Mouse (Mus musculus): ENCODE measurements at regions not wholly inside any gene's neighbourhood (a gene's known extent, or its start where the extent isn't known, plus 50 kb on each side); places are given as distances from the start of the nearest gene placed in this dataset.

DNA sequence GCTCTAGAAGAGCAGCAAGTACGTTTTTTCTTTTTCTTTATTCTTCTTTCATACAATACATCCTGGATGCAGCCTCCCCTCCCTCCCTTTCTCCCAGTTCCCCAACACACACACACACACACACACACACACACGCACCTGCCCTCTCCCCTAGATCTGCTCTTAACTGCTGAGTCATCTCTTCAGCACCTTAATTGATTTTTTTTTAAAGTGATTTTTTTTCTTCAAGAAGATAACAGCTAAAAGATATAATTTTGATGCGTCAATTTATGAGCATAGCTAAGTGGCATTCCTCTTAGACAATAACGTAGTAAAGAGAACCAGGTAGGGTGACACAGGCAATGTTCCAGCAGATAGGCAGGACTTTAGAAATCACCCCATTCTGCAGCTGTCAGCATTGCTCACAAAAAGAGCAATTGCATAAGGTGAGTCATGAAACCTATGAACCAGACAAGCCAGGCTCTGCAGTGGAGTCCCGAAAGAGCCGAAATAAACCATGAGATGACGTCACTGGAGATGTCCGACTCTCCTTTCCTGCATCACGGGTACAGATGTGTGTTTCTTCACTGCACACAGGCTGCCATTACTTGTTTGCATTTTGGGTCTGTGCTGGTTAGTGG, 63.9 kb upstream of the Tnrc6a start:
- no peak for DNase-seq (ENCODE audit: low spot score)

DNA sequence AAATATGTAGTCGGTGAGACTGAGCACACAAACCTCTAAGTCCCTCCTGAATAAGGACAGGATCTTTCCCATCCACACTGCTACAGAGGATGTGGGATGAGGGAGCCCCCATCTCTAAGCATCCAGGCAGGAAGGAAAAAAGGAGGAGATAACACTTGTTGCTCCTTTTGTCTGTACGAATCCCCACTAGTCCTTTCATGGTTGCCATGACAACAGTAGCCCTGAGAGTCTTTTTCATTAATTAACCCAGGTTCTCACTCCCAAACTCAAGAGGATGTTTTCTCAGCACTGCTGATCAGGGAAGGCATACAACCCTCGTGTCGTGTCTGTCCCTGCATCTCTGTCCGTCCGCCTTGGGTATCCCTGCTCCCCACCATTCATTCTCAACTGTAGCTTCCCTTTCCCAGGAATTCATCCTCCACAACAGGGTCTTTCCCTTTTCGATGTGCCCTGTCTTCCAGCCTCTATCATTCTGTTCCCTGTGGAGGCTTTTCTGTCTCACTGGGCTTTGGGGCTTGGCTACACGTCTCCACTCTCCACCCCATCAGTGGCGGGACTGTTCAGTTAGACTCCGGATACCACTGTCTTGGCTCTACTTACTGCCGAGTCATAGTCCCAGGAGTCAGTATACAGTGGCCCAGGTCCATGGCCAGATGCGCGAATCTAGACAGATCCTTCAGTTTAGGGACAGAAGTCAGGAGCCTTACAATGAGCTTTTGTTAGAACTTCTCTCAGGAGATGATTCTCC, 60.2 kb upstream of the Tnrc6a start:
- DNase-seq (ENCODE audit: low spot score) = no peak

DNA sequence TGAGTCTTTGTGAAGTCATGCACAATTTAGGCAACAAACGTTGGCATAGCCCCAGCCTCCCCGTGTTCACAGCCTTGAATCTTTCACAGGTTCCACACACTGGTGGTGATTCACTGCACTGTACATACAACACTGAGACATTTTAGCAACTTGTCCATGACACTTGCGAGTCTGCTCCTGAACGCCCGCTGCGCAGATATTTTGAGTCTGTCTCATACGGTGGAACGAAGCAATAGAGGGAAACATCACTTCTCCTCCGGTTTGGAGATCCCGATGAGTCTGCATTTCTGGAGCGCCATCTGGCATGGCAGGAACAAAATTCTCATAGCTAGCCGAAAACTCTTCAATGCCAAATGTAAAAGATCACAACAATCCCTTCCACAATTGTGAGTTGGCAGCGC, 57.7 kb upstream of the Tnrc6a start:
- peak; percentile 74 for DNase-seq (ENCODE audit: low spot score)

DNA sequence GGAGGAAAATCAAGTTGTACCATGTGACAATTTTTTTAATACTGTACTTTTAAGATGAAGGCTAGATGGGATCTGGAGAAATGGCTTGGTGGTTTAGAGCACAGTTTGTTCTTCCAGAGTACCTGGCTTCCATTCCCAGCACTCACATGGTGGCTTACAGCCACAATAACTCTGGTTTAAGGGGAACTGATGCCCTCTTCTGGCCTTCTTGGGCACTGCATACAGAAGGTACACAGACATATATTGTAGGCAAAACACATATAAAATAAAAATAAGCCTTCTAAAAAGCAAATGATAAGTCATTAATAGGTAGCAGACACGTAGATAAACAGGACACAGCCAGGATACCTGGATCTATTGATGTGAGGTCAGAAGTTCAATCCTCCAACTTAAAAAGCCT, 56.3 kb upstream of the Tnrc6a start:
- DNase-seq (ENCODE audit: low spot score) = no peak

DNA sequence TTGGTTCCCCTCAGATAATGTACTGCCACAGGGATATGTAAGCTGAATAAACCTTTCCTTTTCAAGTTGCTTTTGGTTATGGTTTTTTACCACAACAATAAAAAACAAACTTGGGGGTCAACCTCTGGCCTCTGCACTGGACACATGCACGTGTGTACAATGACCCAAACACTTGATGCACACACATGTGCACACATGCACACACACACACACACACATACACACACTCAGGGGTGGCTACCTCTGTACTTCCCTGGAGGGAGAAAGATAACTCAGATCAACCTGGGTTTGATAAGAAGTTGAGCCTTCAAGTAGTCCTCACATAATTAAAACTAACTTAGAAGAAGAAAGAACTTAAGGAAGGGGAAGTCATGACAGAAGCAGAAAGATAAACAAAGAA, 55.4 kb upstream of the Tnrc6a start:
- no peak for DNase-seq (ENCODE audit: low spot score)

DNA sequence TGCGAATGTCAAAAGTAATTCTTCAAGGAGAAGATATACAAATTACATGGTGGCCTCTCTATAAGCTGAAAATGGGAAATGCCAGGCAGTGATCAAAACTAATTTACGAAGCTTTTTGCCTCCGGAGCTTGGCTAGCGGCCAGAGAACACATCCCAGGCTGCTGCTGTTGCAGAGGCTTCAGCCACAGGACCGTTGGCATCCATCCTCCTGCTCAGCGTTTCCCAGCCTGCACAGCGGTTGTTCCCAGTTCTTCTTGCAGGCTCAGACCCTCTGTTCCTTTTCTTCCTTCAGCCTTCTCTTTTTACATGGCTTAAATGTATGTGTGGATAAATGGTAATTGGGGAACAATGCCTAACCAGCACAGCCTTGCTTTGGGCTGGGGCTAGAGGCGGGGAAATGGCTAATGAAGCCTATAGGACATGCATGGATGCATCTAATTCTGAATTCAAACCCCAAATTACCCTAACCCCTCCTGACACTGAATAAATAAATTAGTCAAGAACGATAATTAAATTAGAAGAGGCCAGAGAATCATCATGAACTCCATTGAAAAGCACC, 54.9 kb upstream of the Tnrc6a start:
- DNase-seq (ENCODE audit: low spot score) = peak; percentile 56

- DNase-seq (ENCODE audit: low spot score) = peak; percentile 20
These were observed 54.4 kb upstream of the Tnrc6a start for GRCm38 (mm10) chr7:123069280-123069679.

DNA sequence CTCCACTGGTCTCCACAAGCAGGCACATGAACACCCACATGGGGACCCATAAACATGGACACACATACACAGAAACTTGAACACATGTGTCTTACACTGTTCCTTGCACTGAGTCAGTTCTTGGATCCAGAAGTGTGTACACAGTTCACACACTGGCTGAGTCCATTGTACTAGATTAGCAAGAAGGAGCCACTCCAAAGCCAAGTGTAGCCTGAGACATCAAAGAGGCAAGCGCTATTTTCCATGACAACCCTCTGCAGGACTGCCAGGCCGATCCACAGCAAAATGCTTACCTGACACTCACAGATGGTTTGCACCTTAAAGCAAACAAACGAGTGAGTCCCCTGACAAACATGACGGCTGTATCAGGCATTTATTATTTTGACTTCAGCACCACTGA, 52.8 kb upstream of the Tnrc6a start:
- DNase-seq (ENCODE audit: low spot score) = no peak

Data from adipocyte (in vitro differentiated cells).